Mouse (Mus musculus) layer of hippocampus, postnatal 14 days (tissue): Measurements from ENCODE around the gene Arvcf. TPM values are rescaled to one million over a fixed set of nuclear protein-coding genes. Genes with fewer than 3 reads are reported as not detected.

Experiments
- DNase-seq, 2 experiments: peaks; one replicate each; pipeline ENCODE4 v3.0.0; 2021 to 2022; ENCODE audit warnings: low spot score in 2 of 2, mixed read lengths in 1 of 2
- total RNA-seq, 2 experiments: library from RNA; stranded (reverse); gene quantifications; 2 replicates each; pipeline ENCODE4 v1.2.3; 2021

The Arvcf gene
- total RNA-seq, 2 experiments from 2014 or later, result 43.3 to 46.4 TPM

GRCm38 (mm10) chr16:18386972-18387371 lies 39.0 kb downstream of the Arvcf start:
- no peak for DNase-seq

GRCm38 (mm10) chr16:18387704-18388582 lies 40.0 kb downstream of the Arvcf start:
- no peak for DNase-seq

- DNase-seq, result peak in 1 of 2 experiments; percentile 4
Observed at GRCm38 (mm10) chr16:18388583-18389435, 40.8 kb downstream of the Arvcf start.

- no peak for DNase-seq
Observed at GRCm38 (mm10) chr16:18390399-18390798, 42.4 kb downstream of the Arvcf start.

GRCm38 (mm10) chr16:18391127-18391526 lies 43.1 kb downstream of the Arvcf start:
- DNase-seq, result no peak

- no peak for DNase-seq
Observed at GRCm38 (mm10) chr16:18391728-18392127, 43.7 kb downstream of the Arvcf start.

GRCm38 (mm10) chr16:18392469-18393426 lies 44.8 kb downstream of the Arvcf start:
- peak in 1 of 2 experiments; percentile 73 for DNase-seq

- DNase-seq, result no peak
Observed at GRCm38 (mm10) chr16:18393595-18393994, 45.6 kb downstream of the Arvcf start.

- no peak for DNase-seq
Observed at GRCm38 (mm10) chr16:18394056-18394455, 46.1 kb downstream of the Arvcf start.

GRCm38 (mm10) chr16:18394777-18395619 lies 47.0 kb downstream of the Arvcf start:
- no peak for DNase-seq

- DNase-seq, result no peak
Observed at GRCm38 (mm10) chr16:18395620-18396036, 47.6 kb downstream of the Arvcf start.

- DNase-seq, result peak in 1 of 2 experiments; percentile 52
Observed at GRCm38 (mm10) chr16:18396201-18396600, 48.2 kb downstream of the Arvcf start.

GRCm38 (mm10) chr16:18396791-18397621 lies 49.0 kb downstream of the Arvcf start:
- DNase-seq, result no peak

- no peak for DNase-seq
Observed at GRCm38 (mm10) chr16:18400028-18400427, 52.0 kb downstream of the Arvcf start.

- peak in 1 of 2 experiments; percentile 65 for DNase-seq
Observed at GRCm38 (mm10) chr16:18400472-18401216, 52.7 kb downstream of the Arvcf start.

GRCm38 (mm10) chr16:18403285-18403684 lies 55.3 kb downstream of the Arvcf start:
- DNase-seq, result no peak

GRCm38 (mm10) chr16:18405091-18405854 lies 57.3 kb downstream of the Arvcf start:
- no peak for DNase-seq
